Mouse (Mus musculus): ENCODE measurements around the gene Scaper. TPM values are rescaled to one million over a fixed set of nuclear protein-coding genes. Genes with fewer than 3 reads are reported as not detected.

Gene Scaper
- polyA plus RNA-seq, 1 experiment: 4.0 TPM

DNA sequence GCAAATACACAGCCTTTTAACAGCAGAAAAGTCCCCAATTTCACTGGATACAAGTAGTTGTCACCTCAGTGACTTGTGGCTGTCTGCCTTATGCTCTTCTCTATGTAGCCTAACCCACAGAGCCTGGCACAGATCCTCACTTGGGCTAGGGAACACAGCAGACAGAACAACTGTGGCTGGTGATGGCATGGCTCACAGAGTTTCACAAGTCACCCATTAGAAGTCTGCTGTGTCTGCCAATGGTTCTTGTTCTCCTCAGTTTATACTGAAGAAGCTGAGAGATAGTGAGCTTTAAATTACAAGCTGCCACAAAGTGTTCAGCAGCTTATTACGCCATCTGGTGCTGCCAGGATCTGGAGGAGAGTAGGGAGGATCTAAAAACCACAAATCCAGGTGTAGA is 361.3 kb downstream of the Scaper start:
- no peak overlapping the region for H3K27ac ChIP-seq (ENCODE audit: insufficient read depth, low read length)
- DNase-seq (ENCODE audit: low read depth in 1 of 2, low spot score in 2 of 2): no peak
- TF ChIP-seq POLR2A (IDR thresholded peaks at IDR 0.05; ENCODE audit: low read depth, low read length) (no peak), CTCF (IDR thresholded peaks at IDR 0.05; ENCODE audit: extremely low read depth, insufficient read depth, insufficient read length, insufficient replicate concordance) (no peak)
- H3K27me3 ChIP-seq (ENCODE audit: control insufficient read depth, insufficient read depth, low read length): no peaks in the 10 kb centered on the region
- no peak overlapping the region for H3K4me3 ChIP-seq (ENCODE audit: extremely low read depth, insufficient read depth, insufficient read length)
- no peaks in the 10 kb centered on the region for H3K4me1 ChIP-seq (ENCODE audit: control insufficient read depth, insufficient read depth, insufficient read length)
- WGBS: 71% methylated on average over 1 of the region's 1 CpGs
- no peaks in the 10 kb centered on the region for H3K36me3 ChIP-seq (ENCODE audit: control insufficient read depth, insufficient read depth, low read length)

DNA sequence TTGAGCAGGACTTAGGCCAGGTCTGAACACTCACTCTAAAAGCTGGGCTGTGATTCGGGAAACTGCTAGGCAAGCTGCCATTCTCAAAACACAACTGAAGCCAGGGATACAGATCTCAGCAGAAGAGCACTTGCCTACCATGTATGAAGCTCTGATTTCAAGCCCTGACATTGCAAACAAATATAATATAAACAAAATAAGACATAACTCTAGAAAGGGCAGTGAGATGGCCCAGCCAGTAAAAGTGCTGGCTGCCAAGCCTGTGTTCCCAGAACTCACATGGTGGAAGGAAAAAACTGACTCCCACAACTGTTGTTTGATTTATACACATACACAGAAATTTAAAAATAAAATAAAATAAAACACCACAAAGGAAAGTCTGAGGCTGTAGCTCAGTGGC is 366.8 kb downstream of the Scaper start:
- Histone ChIP-seq H3K27me3 (ENCODE audit: control insufficient read depth, insufficient read depth, low read length) (no peaks in the 10 kb centered on the region), H3K4me1 (ENCODE audit: control insufficient read depth, insufficient read depth, insufficient read length) (no peaks in the 10 kb centered on the region), H3K4me3 (ENCODE audit: extremely low read depth, insufficient read depth, insufficient read length) (no peak overlapping the region), H3K36me3 (ENCODE audit: control insufficient read depth, insufficient read depth, low read length) (peaks cover 2% of the 10 kb centered on the region), H3K27ac (ENCODE audit: insufficient read depth, low read length) (no peak overlapping the region)
- DNase-seq (ENCODE audit: low read depth in 1 of 2, low spot score in 2 of 2): no peak
- WGBS: 81% methylated on average over 1 of the region's 1 CpGs
- TF ChIP-seq POLR2A (IDR thresholded peaks at IDR 0.05; ENCODE audit: low read depth, low read length): no peak
- TF ChIP-seq CTCF (IDR thresholded peaks at IDR 0.05; ENCODE audit: extremely low read depth, insufficient read depth, insufficient read length, insufficient replicate concordance): no peak

DNA sequence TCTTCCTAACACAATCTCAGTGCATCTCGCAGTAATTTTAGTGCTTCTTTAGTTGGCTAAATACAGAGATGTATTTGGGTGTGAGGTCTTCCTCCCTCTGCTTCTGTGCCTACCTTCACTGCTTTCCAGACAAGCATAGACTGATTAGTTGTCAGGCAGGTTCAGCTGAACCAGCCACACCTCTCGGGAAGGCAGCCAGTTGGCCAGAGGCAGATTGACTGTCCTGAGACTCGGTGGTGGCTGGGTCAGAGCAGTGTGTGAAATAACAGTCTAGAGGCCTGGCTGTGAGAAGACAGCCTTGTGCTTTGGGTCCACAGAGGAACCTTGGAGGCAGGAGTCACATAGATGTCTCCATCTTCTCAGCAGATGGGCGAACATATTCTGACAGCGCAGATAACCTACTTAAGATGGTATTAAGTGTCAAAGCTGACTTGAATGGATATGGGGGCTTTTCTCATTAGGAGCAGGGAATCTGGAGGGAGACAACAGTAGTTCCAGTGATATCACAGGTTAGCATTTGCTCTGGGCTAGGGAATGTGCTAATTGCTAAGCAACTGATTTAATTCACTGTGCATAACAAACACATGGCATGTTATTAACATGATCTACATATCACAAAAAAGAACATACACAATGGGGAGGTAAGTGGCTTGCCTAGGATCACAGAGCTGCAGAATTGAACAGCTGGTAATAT is 369.3 kb downstream of the Scaper start:
- Histone ChIP-seq H3K36me3 (ENCODE audit: control insufficient read depth, insufficient read depth, low read length) (peaks cover 2% of the 10 kb centered on the region), H3K27me3 (ENCODE audit: control insufficient read depth, insufficient read depth, low read length) (no peaks in the 10 kb centered on the region), H3K27ac (ENCODE audit: insufficient read depth, low read length) (no peak overlapping the region), H3K4me3 (ENCODE audit: extremely low read depth, insufficient read depth, insufficient read length) (no peak overlapping the region), H3K4me1 (ENCODE audit: control insufficient read depth, insufficient read depth, insufficient read length) (no peaks in the 10 kb centered on the region)
- DNase-seq (ENCODE audit: low read depth in 1 of 2, low spot score in 2 of 2): no peak
- no peak for TF ChIP-seq POLR2A (IDR thresholded peaks at IDR 0.05; ENCODE audit: low read depth, low read length)
- TF ChIP-seq CTCF (IDR thresholded peaks at IDR 0.05; ENCODE audit: extremely low read depth, insufficient read depth, insufficient read length, insufficient replicate concordance): no peak
- WGBS: 90% methylated on average over 5 of the region's 5 CpGs

DNA sequence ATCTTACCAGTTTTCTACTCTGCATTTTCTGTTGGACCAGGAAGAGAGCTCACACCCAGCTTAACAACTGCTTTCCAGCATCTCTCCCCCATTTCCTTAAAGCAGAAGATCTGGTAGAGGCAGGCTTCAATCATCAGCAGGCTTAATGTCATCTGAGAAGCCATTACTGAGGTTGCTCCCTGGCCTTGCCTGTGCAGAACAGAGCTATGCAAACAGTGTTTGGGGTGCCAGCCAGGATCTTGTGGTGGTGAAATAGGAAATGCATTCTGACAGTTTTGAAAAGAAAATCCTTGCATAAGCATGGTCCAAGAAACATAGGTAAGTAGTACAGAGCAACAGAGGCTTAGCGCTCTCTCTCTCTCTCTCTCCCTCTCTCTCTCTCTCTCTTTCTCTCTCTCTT is 377.0 kb downstream of the Scaper start:
- no peaks in the 10 kb centered on the region; the same call in 1 of the 2 replicates for H3K36me3 ChIP-seq (ENCODE audit: control insufficient read depth, insufficient read depth, low read length)
- H3K27me3 ChIP-seq (ENCODE audit: control insufficient read depth, insufficient read depth, low read length): no peaks in the 10 kb centered on the region
- DNase-seq (ENCODE audit: low read depth in 1 of 2, low spot score in 2 of 2): no peak
- no peaks in the 10 kb centered on the region for H3K4me1 ChIP-seq (ENCODE audit: control insufficient read depth, insufficient read depth, insufficient read length)
- H3K27ac ChIP-seq (ENCODE audit: insufficient read depth, low read length): no peak overlapping the region
- no peak overlapping the region for H3K4me3 ChIP-seq (ENCODE audit: extremely low read depth, insufficient read depth, insufficient read length)
- TF ChIP-seq CTCF (IDR thresholded peaks at IDR 0.05; ENCODE audit: extremely low read depth, insufficient read depth, insufficient read length, insufficient replicate concordance) (no peak), POLR2A (IDR thresholded peaks at IDR 0.05; ENCODE audit: low read depth, low read length) (no peak)
- WGBS: 89% methylated on average over 1 of the region's 1 CpGs

DNA sequence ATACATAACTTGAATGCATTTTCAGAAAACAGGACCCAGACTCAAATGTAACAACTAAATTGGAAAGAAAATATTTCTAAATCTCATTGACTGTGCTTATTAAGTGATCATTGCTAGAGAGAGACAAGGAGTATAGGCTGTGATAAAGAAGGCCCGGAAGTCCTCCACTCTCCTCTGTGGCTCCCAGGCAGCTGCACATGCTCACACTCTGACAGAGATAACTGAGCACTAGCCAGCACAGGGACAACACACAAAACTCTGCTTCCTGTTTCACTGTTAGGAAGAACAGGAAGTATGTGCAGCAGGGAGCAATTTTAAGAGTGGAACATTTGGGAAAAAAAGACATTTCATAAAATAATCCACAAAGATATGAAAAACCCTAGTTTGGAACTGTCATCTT is 382.9 kb downstream of the Scaper start:
- Histone ChIP-seq H3K4me3 (ENCODE audit: extremely low read depth, insufficient read depth, insufficient read length) (no peak overlapping the region), H3K4me1 (ENCODE audit: control insufficient read depth, insufficient read depth, insufficient read length) (no peaks in the 10 kb centered on the region), H3K27ac (ENCODE audit: insufficient read depth, low read length) (no peak overlapping the region), H3K36me3 (ENCODE audit: control insufficient read depth, insufficient read depth, low read length) (peaks cover 2% of the 10 kb centered on the region; the same call in 1 of the 2 replicates), H3K27me3 (ENCODE audit: control insufficient read depth, insufficient read depth, low read length) (no peaks in the 10 kb centered on the region)
- no peak for TF ChIP-seq POLR2A (IDR thresholded peaks at IDR 0.05; ENCODE audit: low read depth, low read length)
- TF ChIP-seq CTCF (IDR thresholded peaks at IDR 0.05; ENCODE audit: extremely low read depth, insufficient read depth, insufficient read length, insufficient replicate concordance): no peak
- 68% methylated on average over 1 of the region's 1 CpGs for WGBS
- no peak for DNase-seq (ENCODE audit: low read depth in 1 of 2, low spot score in 2 of 2)

DNA sequence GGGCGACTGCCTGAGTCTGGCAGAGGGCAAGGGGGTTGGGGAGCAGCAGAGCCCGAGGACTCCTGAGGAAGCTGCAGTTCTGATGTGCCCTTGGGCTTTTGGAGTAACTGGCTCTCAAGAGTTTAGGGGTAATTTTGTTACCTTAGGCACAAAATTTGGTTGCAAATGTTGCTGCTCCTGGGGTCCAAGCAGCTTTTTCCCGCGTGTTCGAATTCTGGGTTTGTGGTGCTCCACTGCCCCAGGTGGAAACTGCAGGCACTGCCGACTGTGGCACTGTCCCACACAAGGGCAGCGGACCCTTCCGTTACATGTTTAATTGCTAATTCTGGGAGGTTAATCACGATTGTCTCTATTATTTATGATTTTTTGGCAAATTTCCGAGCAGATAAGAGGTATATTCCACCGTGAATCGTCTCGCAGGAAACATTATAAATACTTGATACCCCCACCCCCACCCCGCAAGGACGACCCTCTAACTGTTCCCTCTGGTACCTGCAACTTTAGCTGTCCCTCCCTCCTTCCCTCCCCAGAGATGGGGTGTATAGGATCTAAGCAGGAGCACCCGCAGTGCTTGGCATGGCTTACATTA is 388.5 kb downstream of the Scaper start:
- no peak for DNase-seq (ENCODE audit: low read depth in 1 of 2, low spot score in 2 of 2)
- WGBS: 24% methylated on average over 16 of the region's 16 CpGs
- Histone ChIP-seq H3K4me3 (ENCODE audit: extremely low read depth, insufficient read depth, insufficient read length) (no peak overlapping the region), H3K27ac (ENCODE audit: insufficient read depth, low read length) (no peak overlapping the region), H3K27me3 (ENCODE audit: control insufficient read depth, insufficient read depth, low read length) (peaks cover 25% of the 10 kb centered on the region), H3K36me3 (ENCODE audit: control insufficient read depth, insufficient read depth, low read length) (peaks cover 2% of the 10 kb centered on the region; the same call in 1 of the 2 replicates), H3K4me1 (ENCODE audit: control insufficient read depth, insufficient read depth, insufficient read length) (peaks cover 11% of the 10 kb centered on the region)
- TF ChIP-seq CTCF (IDR thresholded peaks at IDR 0.05; ENCODE audit: extremely low read depth, insufficient read depth, insufficient read length, insufficient replicate concordance) (no peak), POLR2A (IDR thresholded peaks at IDR 0.05; ENCODE audit: low read depth, low read length) (no peak)

DNA sequence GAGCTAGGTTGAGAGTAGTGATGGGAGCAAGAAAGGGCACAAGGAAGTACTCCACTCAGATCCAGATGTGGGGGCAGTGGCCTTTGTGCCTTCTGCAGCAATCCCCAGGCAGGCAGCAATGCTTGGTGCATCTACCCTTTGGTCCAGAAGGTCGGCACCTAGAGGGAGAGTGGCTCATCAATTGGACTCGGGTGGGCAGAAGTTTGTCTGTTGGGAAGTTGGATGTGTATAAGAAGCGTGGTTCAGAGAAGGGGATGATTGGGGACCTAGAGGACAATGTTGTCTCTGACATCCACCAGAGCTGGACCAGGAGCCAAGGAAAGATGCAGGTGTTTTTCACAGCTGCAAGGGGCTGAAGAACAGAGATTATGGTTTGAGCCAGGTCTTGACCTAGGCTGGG is 389.0 kb downstream of the Scaper start:
- Histone ChIP-seq H3K27me3 (ENCODE audit: control insufficient read depth, insufficient read depth, low read length) (peaks cover 31% of the 10 kb centered on the region), H3K27ac (ENCODE audit: insufficient read depth, low read length) (no peak overlapping the region), H3K36me3 (ENCODE audit: control insufficient read depth, insufficient read depth, low read length) (peaks cover 2% of the 10 kb centered on the region; the same call in 1 of the 2 replicates), H3K4me1 (ENCODE audit: control insufficient read depth, insufficient read depth, insufficient read length) (peaks cover 16% of the 10 kb centered on the region), H3K4me3 (ENCODE audit: extremely low read depth, insufficient read depth, insufficient read length) (no peak overlapping the region)
- no peak for DNase-seq (ENCODE audit: low read depth in 1 of 2, low spot score in 2 of 2)
- TF ChIP-seq POLR2A (IDR thresholded peaks at IDR 0.05; ENCODE audit: low read depth, low read length) (no peak), CTCF (IDR thresholded peaks at IDR 0.05; ENCODE audit: extremely low read depth, insufficient read depth, insufficient read length, insufficient replicate concordance) (no peak)
- 36% methylated on average over 3 of the region's 3 CpGs for WGBS

Measured in spleen, adult 2 months (tissue).